Mouse (Mus musculus) layer of hippocampus, adult 11-12 months (tissue): ENCODE measurements around the gene Def6.

Experiments
- DNase-seq: peaks from one replicate; pipeline ENCODE4 v3.0.0; 2022; ENCODE audit warnings: low spot score

Gene Def6

GRCm38 (mm10) chr17:28207591-28208313 lies at the start of gene Def6:
Gene Def6, plus strand, starts transcription at chr17:28207778.
- DNase-seq: peak; percentile 47

GRCm38 (mm10) chr17:28160361-28160760 lies 47.2 kb upstream of the Def6 start:
- DNase-seq: no peak

GRCm38 (mm10) chr17:28161310-28161881 lies 46.2 kb upstream of the Def6 start:
- no peak for DNase-seq

- peak; percentile 78 for DNase-seq
Observed at GRCm38 (mm10) chr17:28163666-28164065, 43.9 kb upstream of the Def6 start.

GRCm38 (mm10) chr17:28170460-28171305 lies 36.9 kb upstream of the Def6 start:
- DNase-seq: peak; percentile 51

GRCm38 (mm10) chr17:28172690-28173089 lies 34.9 kb upstream of the Def6 start:
- no peak for DNase-seq

GRCm38 (mm10) chr17:28176775-28177539 lies 30.6 kb upstream of the Def6 start, which contains the start of gene Zfp523:
Gene Zfp523, plus strand, starts transcription at chr17:28177129.
- peak; percentile 91 for DNase-seq

- no peak for DNase-seq
Observed at GRCm38 (mm10) chr17:28177540-28178046, 30.0 kb upstream of the Def6 start.

GRCm38 (mm10) chr17:28180331-28180730 lies 27.2 kb upstream of the Def6 start:
- peak; percentile 43 for DNase-seq

GRCm38 (mm10) chr17:28180783-28181544 lies 26.6 kb upstream of the Def6 start:
- DNase-seq: no peak

- no peak for DNase-seq
Observed at GRCm38 (mm10) chr17:28184971-28185638, 22.5 kb upstream of the Def6 start.

GRCm38 (mm10) chr17:28188313-28188712 lies 19.3 kb upstream of the Def6 start:
- no peak for DNase-seq

GRCm38 (mm10) chr17:28192754-28193153 lies 14.8 kb upstream of the Def6 start:
- no peak for DNase-seq

- no peak for DNase-seq
Observed at GRCm38 (mm10) chr17:28193559-28193958, 14.0 kb upstream of the Def6 start.

GRCm38 (mm10) chr17:28195033-28195432 lies 12.5 kb upstream of the Def6 start:
- no peak for DNase-seq

GRCm38 (mm10) chr17:28197646-28198045 lies 9.9 kb upstream of the Def6 start:
- DNase-seq: no peak

- DNase-seq: no peak
Observed at GRCm38 (mm10) chr17:28201982-28202381, 5.6 kb upstream of the Def6 start.

GRCm38 (mm10) chr17:28204052-28204720 lies 3.4 kb upstream of the Def6 start:
- DNase-seq: no peak

GRCm38 (mm10) chr17:28205443-28205842 lies 2.1 kb upstream of the Def6 start:
- no peak for DNase-seq

GRCm38 (mm10) chr17:28207092-28207491 lies 486 bp upstream of the Def6 start:
- no peak for DNase-seq
